Mouse (Mus musculus): ENCODE data around the gene Psmb3. TPM values are rescaled to one million over a fixed set of nuclear protein-coding genes. Genes with fewer than 3 reads are reported as not detected.

Psmb3 gene
- polyA plus RNA-seq, 1 experiment from 2014 or later, result 359 TPM

Small RNA genes within 50 kb of the gene (microRNA-seq; reads per million reads assigned to microRNA genes)
- not detected for gene Gm24158
- gene Mir6927, result not detected
- gene Mir8102, result not detected

Other genes starting within 250 kb of the Psmb3 start
- gene 4933428G20Rik, start 203.1 kb upstream of the Psmb3 start, polyA plus RNA-seq (2015; fragmentation: Nextera tagmentation; extraction: Ambion mirVana), result 0.92 and 1.2 TPM in 2 replicates
- 0.04 and 0.08 TPM in 2 replicates for gene Srcin1, start 127.2 kb upstream of the Psmb3 start, polyA plus RNA-seq (2015; fragmentation: Nextera tagmentation; extraction: Ambion mirVana)
- gene Epop, start 73.7 kb upstream of the Psmb3 start, polyA plus RNA-seq (2015; fragmentation: Nextera tagmentation; extraction: Ambion mirVana), result 0.70 and 0.79 TPM in 2 replicates
- gene Mllt6, start 40.0 kb upstream of the Psmb3 start, polyA plus RNA-seq (2015; fragmentation: Nextera tagmentation; extraction: Ambion mirVana), result 2.1 and 2.8 TPM in 2 replicates
- 81.1 and 86.1 TPM in 2 replicates for gene Cisd3, start 17.6 kb upstream of the Psmb3 start, polyA plus RNA-seq (2015; fragmentation: Nextera tagmentation; extraction: Ambion mirVana)
- 11.4 and 14.2 TPM in 2 replicates for gene Pcgf2, start 2.9 kb upstream of the Psmb3 start, polyA plus RNA-seq (2015; fragmentation: Nextera tagmentation; extraction: Ambion mirVana)
- gene Pip4k2b, start 41.3 kb downstream of the Psmb3 start, polyA plus RNA-seq (2015; fragmentation: Nextera tagmentation; extraction: Ambion mirVana), result 0.81 and 1.1 TPM in 2 replicates
- 10.7 and 12.5 TPM in 2 replicates for gene Cwc25, start 63.2 kb downstream of the Psmb3 start, polyA plus RNA-seq (2015; fragmentation: Nextera tagmentation; extraction: Ambion mirVana)
- 0.25 and 0.41 TPM in 2 replicates for gene 1700001P01Rik, start 72.5 kb downstream of the Psmb3 start, polyA plus RNA-seq (2015; fragmentation: Nextera tagmentation; extraction: Ambion mirVana)
- gene Rpl23, start 79.0 kb downstream of the Psmb3 start, polyA plus RNA-seq (2015; fragmentation: Nextera tagmentation; extraction: Ambion mirVana), result 299 and 310 TPM in 2 replicates
- gene Lasp1, start 95.6 kb downstream of the Psmb3 start, polyA plus RNA-seq (2015; fragmentation: Nextera tagmentation; extraction: Ambion mirVana), result 52.9 and 59.0 TPM in 2 replicates
- gene B230217C12Rik, start 137.4 kb downstream of the Psmb3 start, polyA plus RNA-seq (2015; fragmentation: Nextera tagmentation; extraction: Ambion mirVana), result 2.5 and 3.2 TPM in 2 replicates
- gene Fbxo47, start 180.8 kb downstream of the Psmb3 start, polyA plus RNA-seq (2015; fragmentation: Nextera tagmentation; extraction: Ambion mirVana), result 0.65 and 0.97 TPM in 2 replicates